Comparison of ENCODE assay signal across 11 mouse cellular contexts in the genomic region with DNA sequence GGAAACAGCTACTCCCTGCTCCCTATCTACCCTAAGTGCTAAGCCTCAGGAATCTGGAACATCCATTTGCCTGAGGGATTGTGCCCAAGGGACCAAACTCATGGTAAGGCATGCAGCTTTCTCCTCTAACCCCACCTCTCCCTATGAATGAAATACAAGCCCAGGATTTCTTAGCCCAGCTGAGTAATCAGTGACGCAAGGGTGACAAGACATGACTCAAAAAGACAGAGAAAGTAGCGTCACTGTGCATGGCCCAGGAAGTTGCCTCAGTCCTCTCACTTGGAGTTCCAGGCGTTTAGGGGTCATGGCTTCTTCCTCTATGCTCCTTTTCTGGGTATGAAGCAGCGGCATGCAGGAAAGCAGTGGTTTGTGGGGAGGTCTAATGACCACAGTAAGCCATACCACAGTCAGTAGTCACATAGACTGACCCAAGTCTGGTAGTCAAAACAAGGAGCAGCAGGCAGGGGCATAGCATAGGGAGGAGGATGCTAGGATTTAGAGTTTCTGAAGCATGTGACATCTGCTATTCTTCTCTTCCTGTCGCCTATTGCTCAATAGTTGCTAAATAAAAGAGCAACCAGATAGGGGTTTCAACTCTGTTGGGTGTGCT.
DNase-seq lines count a peak whose midpoint lies in the region; ATAC-seq and TF ChIP-seq lines count a peak whose summit lies in the region.
"Had no signal": no experiment of that assay in that cellular context is flagged by ENCODE, and none has a peak within 500 bp of the region (broad histone marks: within the 10 kb centered on the region; RNA-seq: fewer than 3 reads in every experiment).

No protein-coding gene starts in this region.

- peak; percentile 46 for DNase-seq in gastrocnemius, adult 2 months
- no peak for DNase-seq in gastrocnemius, postnatal 10 days
- peak; percentile 90 for DNase-seq in adipocyte (ENCODE audit: low spot score)
- no peak for DNase-seq in heart, postnatal 0 days (ENCODE audit: low spot score)
- DNase-seq in layer of hippocampus, adult 9-10 months (ENCODE audit: low spot score): no peak
- DNase-seq in left cerebral cortex, postnatal 36 days (ENCODE audit: low spot score in 2 of 2): no peak
- DNase-seq in kidney, adult 9 months: no peak
- DNase-seq: adrenal gland, adult 8-10 months had no signal

- H3K9ac ChIP-seq in heart, postnatal 0 days (replicated peaks; ENCODE audit: low read depth, low read length): no peak overlapping the region
- H3K9ac ChIP-seq: embryonic facial prominence, embryonic 15.5 days; limb, embryonic 12.5 days had no signal

- no peak for TF ChIP-seq EP300 in heart, postnatal 0 days (IDR thresholded peaks at IDR 0.05; ENCODE audit: low read depth)

- intact Hi-C loops in gastrocnemius, adult 2 months (cut with DNase I): no loop called here
- intact Hi-C loops in left cerebral cortex, postnatal 36 days (cut with DNase I): no loop called here

- H3K4me2 ChIP-seq in heart, postnatal 0 days (ENCODE audit: low read depth, low read length): no peak overlapping the region
- H3K4me2 ChIP-seq: embryonic facial prominence, embryonic 15.5 days; limb, embryonic 12.5 days had no signal

- H3K4me3 ChIP-seq in gastrocnemius, adult 2 months: no peak overlapping the region
- H3K4me3 ChIP-seq in heart, postnatal 0 days (ENCODE audit: low read depth, low read length): no peak overlapping the region
- peak overlapping the region; percentile 70 for H3K4me3 ChIP-seq in megakaryocyte, embryonic 14.5 days (replicated peaks)
- H3K4me3 ChIP-seq: embryonic facial prominence, embryonic 15.5 days; limb, embryonic 12.5 days had no signal

- peak overlapping the region; percentile 70 for H3K27ac ChIP-seq in gastrocnemius, adult 2 months
- peak overlapping the region; percentile 25 for H3K27ac ChIP-seq in heart, postnatal 0 days (ENCODE audit: low read depth)
- H3K27ac ChIP-seq: embryonic facial prominence, embryonic 15.5 days; limb, embryonic 12.5 days had no signal

- peaks cover 6% of the 10 kb centered on the region; the same call in 1 of the 2 replicates for H3K4me1 ChIP-seq in heart, postnatal 0 days (ENCODE audit: control insufficient read depth, insufficient read depth)
- H3K4me1 ChIP-seq in megakaryocyte, embryonic 14.5 days: peaks cover 36% of the 10 kb centered on the region
- H3K4me1 ChIP-seq: limb, embryonic 12.5 days had no signal

- WGBS in heart, postnatal 0 days: 53% methylated on average over 5 of the region's 5 CpGs

- H3K36me3 ChIP-seq in heart, postnatal 0 days (replicated peaks; ENCODE audit: control insufficient read depth, insufficient read depth, low read length): no peaks in the 10 kb centered on the region
- H3K36me3 ChIP-seq in megakaryocyte, embryonic 14.5 days (replicated peaks; ENCODE audit: low read length): no peaks in the 10 kb centered on the region
- H3K36me3 ChIP-seq: embryonic facial prominence, embryonic 15.5 days; limb, embryonic 12.5 days had no signal

- TF ChIP-seq CTCF in gastrocnemius, adult 2 months (IDR thresholded peaks at IDR 0.05): no peak
- TF ChIP-seq CTCF in heart, postnatal 0 days (IDR thresholded peaks at IDR 0.05; ENCODE audit: low read depth): no peak

- H3K27me3 ChIP-seq in heart, postnatal 0 days (ENCODE audit: control insufficient read depth, insufficient read depth, low read length): no peaks in the 10 kb centered on the region
- H3K27me3 ChIP-seq in megakaryocyte, embryonic 14.5 days (replicated peaks): peaks cover 23% of the 10 kb centered on the region
- H3K27me3 ChIP-seq: embryonic facial prominence, embryonic 15.5 days; limb, embryonic 12.5 days had no signal

- ATAC-seq in heart, postnatal 0 days (ENCODE audit: insufficient read depth, low read depth): peak; percentile 21; the same call in 1 of the 2 replicates

- H3K9me3 ChIP-seq in heart, postnatal 0 days (replicated peaks; ENCODE audit: control insufficient read depth, low read length): no peaks in the 10 kb centered on the region
- H3K9me3 ChIP-seq in megakaryocyte, embryonic 14.5 days: no peaks in the 10 kb centered on the region
- H3K9me3 ChIP-seq: embryonic facial prominence, embryonic 15.5 days; limb, embryonic 12.5 days had no signal

Comparison
In these comparisons a context has a peak if more than half of its experiments do, and no peak if none do; other contexts are left out.
1. DNase-seq: peak in gastrocnemius, adult 2 months (single experiment) and adipocyte (single experiment); none in gastrocnemius, postnatal 10 days (single experiment), heart, postnatal 0 days (single experiment), layer of hippocampus, adult 9-10 months (single experiment), left cerebral cortex, postnatal 36 days (0 of 2) and kidney, adult 9 months (single experiment).